In genomic region chr17:34287648-34288047, GRCm38 (mm10) we compare ENCODE assay signal across 8 mouse cellular contexts. TPM values are rescaled to one million over a fixed set of nuclear protein-coding genes. Genes with fewer than 3 reads are reported as not detected.
DNase-seq lines count a peak whose midpoint lies in the region; ATAC-seq and TF ChIP-seq lines count a peak whose summit lies in the region.

TSS of gene H2-Aa (minus strand) at chr17:34287823.

- peak; percentile 41 for DNase-seq in forebrain, postnatal 0 days
- DNase-seq in hindbrain, postnatal 0 days (ENCODE audit: low spot score) = peak; percentile 71
- DNase-seq in layer of hippocampus, postnatal 36 days = peak; percentile 59 to 70
- DNase-seq in spleen, postnatal 4 days (ENCODE audit: low spot score in 2 of 2) = peak; percentile 79 to 82

- H3K4me2 ChIP-seq in forebrain, embryonic 13.5 days = no peak within 1 kb of the TSS
- H3K4me2 ChIP-seq in forebrain, embryonic 16.5 days (ENCODE audit: low read length) = no peak within 1 kb of the TSS
- H3K4me2 ChIP-seq in forebrain, postnatal 0 days (ENCODE audit: low read depth) = no peak within 1 kb of the TSS
- no peak within 1 kb of the TSS for H3K4me2 ChIP-seq in hindbrain, postnatal 0 days (ENCODE audit: low read depth, low read length)

- H3K9ac ChIP-seq in forebrain, embryonic 13.5 days = no peak within 1 kb of the TSS
- H3K9ac ChIP-seq in forebrain, embryonic 16.5 days (replicated peaks; ENCODE audit: low read depth, low read length) = no peak within 1 kb of the TSS
- no peak within 1 kb of the TSS for H3K9ac ChIP-seq in forebrain, postnatal 0 days
- H3K9ac ChIP-seq in hindbrain, postnatal 0 days (replicated peaks; ENCODE audit: low read length) = no peak within 1 kb of the TSS

- no peak for TF ChIP-seq POLR2A in bone marrow, adult 2 months (IDR thresholded peaks at IDR 0.05; ENCODE audit: borderline replicate concordance, control insufficient read depth, low read depth, low read length)

- no peaks in the 10 kb centered on the region for H3K9me3 ChIP-seq in forebrain, embryonic 13.5 days (replicated peaks)
- no peaks in the 10 kb centered on the region for H3K9me3 ChIP-seq in forebrain, embryonic 16.5 days (ENCODE audit: control insufficient read depth, low read length)
- no peaks in the 10 kb centered on the region for H3K9me3 ChIP-seq in forebrain, postnatal 0 days (ENCODE audit: low read length)
- H3K9me3 ChIP-seq in hindbrain, postnatal 0 days (ENCODE audit: low read length) = no peaks in the 10 kb centered on the region

- no peaks in the 10 kb centered on the region for H3K36me3 ChIP-seq in forebrain, embryonic 13.5 days (ENCODE audit: poor library complexity, severe bottlenecking)
- no peaks in the 10 kb centered on the region for H3K36me3 ChIP-seq in forebrain, embryonic 16.5 days (ENCODE audit: control insufficient read depth, insufficient read depth)
- no peaks in the 10 kb centered on the region for H3K36me3 ChIP-seq in forebrain, postnatal 0 days (ENCODE audit: insufficient read depth)
- H3K36me3 ChIP-seq in hindbrain, postnatal 0 days (ENCODE audit: insufficient read depth, low read length) = no peaks in the 10 kb centered on the region

- TF ChIP-seq CTCF in bone marrow, adult 2 months (IDR thresholded peaks at IDR 0.05; ENCODE audit: control insufficient read depth, insufficient read depth, low read length) = no peak
- no peak for TF ChIP-seq CTCF in forebrain, postnatal 0 days (IDR thresholded peaks at IDR 0.05; ENCODE audit: low read depth)
- TF ChIP-seq CTCF in hindbrain, postnatal 0 days (IDR thresholded peaks at IDR 0.05; ENCODE audit: low read depth) = no peak

- ATAC-seq in forebrain, embryonic 13.5 days = peak; percentile 38; the same call in 1 of the 2 replicates
- ATAC-seq in forebrain, embryonic 16.5 days = no peak; the same call in 1 of the 2 replicates
- 0 out of 2 replicates have a peak, but pooled peaks have one; percentile 14 for ATAC-seq in forebrain, postnatal 0 days
- peak; percentile 59; the same call in 1 of the 2 replicates for ATAC-seq in hindbrain, postnatal 0 days
- peak; percentile 88 for ATAC-seq in megakaryocyte progenitor cell, adult 5-6 weeks (replicated peaks; ENCODE audit: poor library complexity)

- 13% methylated on average over 8 of the region's 8 CpGs for WGBS in forebrain, embryonic 13.5 days
- 15% methylated on average over 8 of the region's 8 CpGs for WGBS in forebrain, embryonic 16.5 days
- WGBS in bone marrow, adult 2 months = 25% methylated on average over 8 of the region's 8 CpGs
- WGBS in forebrain, postnatal 0 days = 16% methylated on average over 8 of the region's 8 CpGs
- WGBS in hindbrain, postnatal 0 days = 17% methylated on average over 8 of the region's 8 CpGs

- H3K4me1 ChIP-seq in forebrain, embryonic 13.5 days = no peaks in the 10 kb centered on the region
- peaks cover 4% of the 10 kb centered on the region; the same call in 1 of the 2 replicates for H3K4me1 ChIP-seq in forebrain, embryonic 16.5 days (replicated peaks; ENCODE audit: control insufficient read depth, insufficient read depth, low read length)
- H3K4me1 ChIP-seq in bone marrow, adult 2 months (ENCODE audit: control insufficient read depth, insufficient read depth, low read length) = no peaks in the 10 kb centered on the region; the same call in 1 of the 2 replicates
- H3K4me1 ChIP-seq in forebrain, postnatal 0 days (ENCODE audit: insufficient read depth) = no peaks in the 10 kb centered on the region
- H3K4me1 ChIP-seq in hindbrain, postnatal 0 days (ENCODE audit: insufficient read depth, low read length) = no peaks in the 10 kb centered on the region

- H3K27ac ChIP-seq in forebrain, embryonic 13.5 days = no peak within 1 kb of the TSS
- no peak within 1 kb of the TSS for H3K27ac ChIP-seq in forebrain, embryonic 16.5 days (ENCODE audit: low read length)
- H3K27ac ChIP-seq in bone marrow, adult 2 months (ENCODE audit: control insufficient read depth, insufficient read depth, low read depth, low read length, poor library complexity) = peak within 1 kb of the TSS; percentile 81
- no peak within 1 kb of the TSS for H3K27ac ChIP-seq in forebrain, postnatal 0 days (ENCODE audit: low read depth, low read length)
- no peak within 1 kb of the TSS for H3K27ac ChIP-seq in hindbrain, postnatal 0 days

- H3K27me3 ChIP-seq in forebrain, embryonic 13.5 days = no peaks in the 10 kb centered on the region
- H3K27me3 ChIP-seq in forebrain, embryonic 16.5 days (replicated peaks; ENCODE audit: control insufficient read depth, insufficient read depth, low read length) = no peaks in the 10 kb centered on the region
- H3K27me3 ChIP-seq in forebrain, postnatal 0 days (ENCODE audit: insufficient read depth, low read length) = no peaks in the 10 kb centered on the region
- no peaks in the 10 kb centered on the region for H3K27me3 ChIP-seq in hindbrain, postnatal 0 days (ENCODE audit: insufficient read depth, low read length)

- H3K4me3 ChIP-seq in forebrain, embryonic 13.5 days = no peak within 1 kb of the TSS
- H3K4me3 ChIP-seq in forebrain, embryonic 16.5 days (replicated peaks; ENCODE audit: low read length) = no peak within 1 kb of the TSS
- peak within 1 kb of the TSS; percentile 67 for H3K4me3 ChIP-seq in bone marrow, adult 2 months (replicated peaks; ENCODE audit: control insufficient read depth, low read depth, low read length)
- H3K4me3 ChIP-seq in forebrain, postnatal 0 days (ENCODE audit: low read depth, low read length) = no peak within 1 kb of the TSS
- no peak within 1 kb of the TSS for H3K4me3 ChIP-seq in hindbrain, postnatal 0 days (ENCODE audit: low read length)

RNA-seq across cellular contexts. Expression of gene H2-Aa, which starts in this region (rescaled TPM):
- 0.21 TPM in 1 of 2 replicates, not detected in the other for polyA plus RNA-seq in forebrain, embryonic 13.5 days (2015; fragmentation: Nextera tagmentation; extraction: Ambion mirVana)
- polyA plus RNA-seq in forebrain, embryonic 16.5 days (2015; fragmentation: Nextera tagmentation; extraction: Ambion mirVana) = not detected in 2 replicates
- polyA plus RNA-seq in bone marrow, adult 2 months (2011; ENCODE audit: insufficient read depth, insufficient read length, low replicate concordance, missing spikeins) = 65.0 and 143 TPM in 2 replicates
- 0.14 and 0.85 TPM in 2 replicates for total RNA-seq in forebrain, postnatal 0 days (2014; rRNA removed)
- polyA plus RNA-seq in forebrain, postnatal 0 days (2015; fragmentation: Nextera tagmentation; extraction: Ambion mirVana) = 0.59 and 0.73 TPM in 2 replicates
- 1.0 and 1.3 TPM in 2 replicates for total RNA-seq in hindbrain, postnatal 0 days (2014; rRNA removed)
- polyA plus RNA-seq in hindbrain, postnatal 0 days (2015; fragmentation: Nextera tagmentation; extraction: Ambion mirVana) = 0.95 and 1.4 TPM in 2 replicates
- total RNA-seq in layer of hippocampus, postnatal 36 days (2021) = 1 to 10 TPM in 1 of 2 experiments, under 1 TPM in 1; 0.87 to 1.3 TPM
- total RNA-seq in megakaryocyte progenitor cell, adult 5-6 weeks (2015) = 30.1 and 37.9 TPM in 2 replicates
- total RNA-seq in megakaryocyte progenitor cell, adult 5-6 weeks (2017) = 10.3 and 24.6 TPM in 2 replicates

Comparison
In these comparisons a context has a peak if more than half of its experiments do, and no peak if none do; other contexts are left out.
1. RNA of gene H2-Aa (polyA plus RNA-seq): 65.0 to 143 TPM in bone marrow, adult 2 months; 0.95 to 1.4 TPM in hindbrain, postnatal 0 days, 0.59 to 0.73 TPM in forebrain, postnatal 0 days, 0.21 TPM in forebrain, embryonic 13.5 days and not detected in forebrain, embryonic 16.5 days; every median in the first group is over 10 times any median in the second.
2. Peak in ATAC-seq in forebrain, embryonic 13.5 days; RNA of the gene not detected or under 1 TPM.
3. Peak in DNase-seq and ATAC-seq in forebrain, postnatal 0 days; RNA of the gene not detected or under 1 TPM.
4. Peak in every context shown above with its lines, with median percentiles within 50 percentile points of each other: DNase-seq.